Mouse (Mus musculus) spleen, adult 2 months (tissue): ENCODE measurements around the gene Gm10282. TPM values are rescaled to one million over a fixed set of nuclear protein-coding genes. Genes with fewer than 3 reads are reported as not detected.

Experiments
- DNase-seq, 2 experiments: peaks; one replicate each; pipeline versions ENCODE4 v3.0.0 to v3.0.0-alpha.2; 2012 to 2021; ENCODE audit warnings: low spot score in 2 of 2, low read depth in 1 of 2
- H3K27ac ChIP-seq: fragments of 200-500 bp; 2 replicates; pipeline ENCODE4 v1.5.1; 2012; ENCODE audit warnings: low read length, inconsistent platforms; ENCODE audit not compliant: insufficient read depth
- H3K27me3 ChIP-seq: fragments of 200-500 bp; 2 replicates; pipeline ENCODE4 v1.6.1; 2012; ENCODE audit warnings: mild to moderate bottlenecking, moderate library complexity, low read length, inconsistent platforms; ENCODE audit not compliant: control insufficient read depth, insufficient read depth
- H3K36me3 ChIP-seq: fragments of 200-500 bp; 2 replicates; pipeline ENCODE4 v1.6.1; 2012; ENCODE audit warnings: mild to moderate bottlenecking, low read length, inconsistent platforms; ENCODE audit not compliant: control insufficient read depth, insufficient read depth
- H3K4me1 ChIP-seq: fragments of 200-500 bp; 2 replicates; pipeline ENCODE4 v1.6.1; 2011; ENCODE audit warnings: inconsistent platforms; ENCODE audit not compliant: control insufficient read depth, insufficient read depth, insufficient read length
- H3K4me3 ChIP-seq: fragments of 200-500 bp; 2 replicates; pipeline ENCODE4 v1.5.1; 2011; ENCODE audit warnings: mild to moderate bottlenecking, inconsistent platforms; ENCODE audit not compliant: insufficient read depth, insufficient read length; ENCODE audit errors: extremely low read depth
- CTCF ChIP-seq: fragments of 200-500 bp; IDR thresholded peaks from 2 replicates; pipeline ENCODE4 v1.5.1; 2011; ENCODE audit warnings: mild to moderate bottlenecking, inconsistent platforms; ENCODE audit not compliant: insufficient read depth, insufficient read length, insufficient replicate concordance; ENCODE audit errors: extremely low read depth
- POLR2A ChIP-seq: fragments of 200-500 bp; IDR thresholded peaks from 2 replicates; pipeline ENCODE4 v1.6.1; 2011; ENCODE audit warnings: low read depth, low read length, inconsistent platforms
- WGBS: fragments of 180-500 bp; shearing (Covaris S2); methylation state at CpG from one replicate; pipeline ENCODE4 v1.1.7; 2018; 5-methylcytosine and 5-hydroxymethylcytosine counted together
- polyA plus RNA-seq: library from polyadenylated mRNA; depleted of rRNA; stranded (reverse); fragments of >200 nt; gene quantifications from 2 replicates; pipeline ENCODE4 v1.2.3, GENCODE M21; 2012

Gene Gm10282
- polyA plus RNA-seq, 1 experiment: 1.7 TPM

DNA sequence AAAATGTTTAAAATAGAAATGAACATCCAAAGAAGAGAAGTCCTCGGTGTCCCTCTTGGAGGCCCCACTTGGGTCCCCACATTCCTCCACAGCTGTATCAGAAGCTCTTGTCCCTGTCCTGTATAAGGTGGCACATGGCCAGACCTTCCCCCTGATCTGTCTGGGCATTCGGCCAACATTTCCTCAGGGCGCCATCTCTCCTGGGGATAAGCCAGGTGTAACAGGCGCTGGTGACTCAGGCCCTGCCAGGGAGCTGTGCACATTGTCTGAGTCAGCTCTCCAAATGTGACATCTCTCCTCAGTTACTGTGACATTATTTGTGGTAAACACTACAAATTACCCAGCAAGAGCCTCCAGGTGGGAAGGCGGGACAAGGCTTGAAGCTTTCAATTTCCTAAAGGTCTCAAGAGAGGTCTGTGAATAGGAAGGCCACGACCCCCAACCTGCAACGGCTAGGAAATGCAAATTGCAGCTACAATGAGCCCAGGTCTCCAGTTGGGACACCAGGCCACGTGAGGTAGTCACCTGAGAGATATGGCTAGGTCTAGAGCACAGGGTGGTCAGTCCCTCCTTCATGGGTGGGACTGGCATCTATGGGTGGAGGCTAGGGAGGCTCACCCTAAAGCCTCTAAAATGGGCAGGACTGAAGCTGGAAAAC lies 5.9 kb upstream of the Gm10282 start:
- Histone ChIP-seq H3K4me1 (peaks cover 4% of the 10 kb centered on the region; the same call in 1 of the 2 replicates), H3K36me3 (no peaks in the 10 kb centered on the region), H3K4me3 (no peak overlapping the region), H3K27me3 (no peaks in the 10 kb centered on the region), H3K27ac (no peak overlapping the region)
- TF ChIP-seq POLR2A: no peak
- no peak for TF ChIP-seq CTCF
- no peak for DNase-seq
- WGBS: 50% methylated on average over 8 of the region's 8 CpGs

DNA sequence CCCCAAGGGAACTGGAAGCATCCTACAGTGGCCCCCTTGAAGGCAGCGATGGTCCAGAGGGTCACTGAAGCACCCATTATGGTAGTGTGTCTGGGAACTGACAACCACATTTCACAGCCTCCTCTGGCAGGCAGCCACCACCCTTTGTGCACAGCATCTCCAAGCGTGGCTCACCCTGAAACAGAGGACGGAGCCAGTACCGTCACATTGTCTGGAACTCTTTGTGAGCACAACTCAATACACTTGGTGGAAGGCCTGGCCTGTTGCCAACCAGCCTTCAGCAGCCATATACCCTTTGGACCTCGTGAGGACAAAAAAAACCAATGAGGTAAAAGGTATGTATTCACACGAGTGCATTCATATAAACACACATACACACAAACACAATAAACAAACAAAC lies 3.2 kb upstream of the Gm10282 start:
- Histone ChIP-seq H3K27me3 (no peaks in the 10 kb centered on the region), H3K36me3 (no peaks in the 10 kb centered on the region), H3K27ac (no peak overlapping the region), H3K4me3 (no peak overlapping the region), H3K4me1 (peaks cover 12% of the 10 kb centered on the region; the same call in 1 of the 2 replicates)
- DNase-seq: no peak
- WGBS: 87% methylated on average over 6 of the region's 6 CpGs
- no peak for TF ChIP-seq CTCF
- TF ChIP-seq POLR2A: no peak

GRCm38 (mm10) chr8:72306913-72307312 lies 1.9 kb upstream of the Gm10282 start:
- Histone ChIP-seq H3K4me3 (no peak overlapping the region), H3K27ac (no peak overlapping the region), H3K4me1 (peaks cover 16% of the 10 kb centered on the region; the same call in 1 of the 2 replicates), H3K36me3 (no peaks in the 10 kb centered on the region), H3K27me3 (no peaks in the 10 kb centered on the region)
- TF ChIP-seq POLR2A: no peak
- 83% methylated on average over 5 of the region's 5 CpGs for WGBS
- no peak for DNase-seq

DNA sequence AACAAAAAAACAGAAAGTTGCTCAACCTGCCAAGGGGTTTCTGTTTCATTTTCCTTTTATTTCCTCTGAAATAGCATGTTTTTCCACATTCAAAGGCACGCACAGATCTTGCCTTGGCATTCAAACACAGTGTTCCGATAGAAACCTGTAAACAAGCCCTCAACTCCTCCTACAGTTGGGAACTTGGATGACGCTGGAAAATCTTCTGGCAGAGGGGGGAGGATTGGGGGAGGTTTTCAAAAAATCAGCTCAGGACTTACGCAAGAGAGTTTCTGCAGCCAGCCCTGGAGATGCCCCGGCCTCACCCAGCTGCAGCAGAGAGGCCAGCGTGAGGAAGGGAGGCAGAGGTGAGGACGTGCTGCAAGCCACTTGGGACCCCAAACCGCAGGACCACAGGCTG lies 1.4 kb downstream of the Gm10282 start:
- H3K4me3 ChIP-seq: peak overlapping the region; percentile 51
- peak in 1 of 2 experiments; percentile 37 for DNase-seq
- H3K27me3 ChIP-seq: no peaks in the 10 kb centered on the region
- WGBS: 3% methylated on average over 8 of the region's 8 CpGs
- peaks cover 16% of the 10 kb centered on the region; the same call in 1 of the 2 replicates for H3K4me1 ChIP-seq
- H3K27ac ChIP-seq: peak overlapping the region; percentile 77
- TF ChIP-seq POLR2A: no peak
- no peak for TF ChIP-seq CTCF
- H3K36me3 ChIP-seq: no peaks in the 10 kb centered on the region

DNA sequence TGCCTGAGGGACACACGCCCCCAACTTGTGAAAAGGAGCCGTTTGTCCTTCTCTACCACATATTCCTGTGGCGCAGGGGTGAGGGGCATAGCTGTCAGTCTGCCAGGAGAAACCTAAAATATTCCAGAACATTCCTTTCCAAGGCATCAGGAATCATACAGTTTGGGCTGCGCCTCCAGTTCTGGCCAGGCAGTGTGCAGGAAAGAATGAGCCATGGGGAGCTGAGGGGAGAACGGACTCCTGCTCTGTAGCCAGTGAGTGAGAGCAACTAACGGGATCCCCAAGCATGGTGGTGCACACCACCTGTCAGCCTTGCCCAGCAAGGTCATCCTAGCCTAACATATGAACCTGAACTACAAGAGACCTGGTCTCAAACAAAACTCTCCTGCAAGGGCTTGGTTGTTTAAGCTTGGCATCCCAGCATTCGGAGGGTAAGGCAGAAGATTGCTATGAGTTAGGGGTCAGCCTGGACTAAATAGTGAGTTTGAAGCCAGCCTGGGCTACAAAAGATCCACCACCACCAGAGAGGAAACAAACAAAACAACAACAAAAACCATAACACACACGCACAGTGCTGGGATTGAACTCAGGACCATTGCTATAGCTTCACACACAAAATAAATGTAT lies 2.0 kb downstream of the Gm10282 start:
- TF ChIP-seq CTCF (no peak), POLR2A (no peak)
- Histone ChIP-seq H3K27me3 (no peaks in the 10 kb centered on the region), H3K4me3 (no peak overlapping the region), H3K36me3 (no peaks in the 10 kb centered on the region), H3K4me1 (peaks cover 16% of the 10 kb centered on the region; the same call in 1 of the 2 replicates), H3K27ac (peak overlapping the region; percentile 76)
- WGBS: 46% methylated on average over 8 of the region's 8 CpGs
- no peak for DNase-seq

GRCm38 (mm10) chr8:72301497-72301896 lies 3.6 kb downstream of the Gm10282 start:
- no peak for DNase-seq
- WGBS: 93% methylated on average over 5 of the region's 5 CpGs
- Histone ChIP-seq H3K27me3 (no peaks in the 10 kb centered on the region), H3K36me3 (no peaks in the 10 kb centered on the region), H3K4me3 (no peak overlapping the region), H3K4me1 (peaks cover 16% of the 10 kb centered on the region; the same call in 1 of the 2 replicates), H3K27ac (no peak overlapping the region)
- TF ChIP-seq POLR2A (no peak), CTCF (no peak)
